14 mouse cellular contexts compared by ENCODE assay signal in the genomic region with DNA sequence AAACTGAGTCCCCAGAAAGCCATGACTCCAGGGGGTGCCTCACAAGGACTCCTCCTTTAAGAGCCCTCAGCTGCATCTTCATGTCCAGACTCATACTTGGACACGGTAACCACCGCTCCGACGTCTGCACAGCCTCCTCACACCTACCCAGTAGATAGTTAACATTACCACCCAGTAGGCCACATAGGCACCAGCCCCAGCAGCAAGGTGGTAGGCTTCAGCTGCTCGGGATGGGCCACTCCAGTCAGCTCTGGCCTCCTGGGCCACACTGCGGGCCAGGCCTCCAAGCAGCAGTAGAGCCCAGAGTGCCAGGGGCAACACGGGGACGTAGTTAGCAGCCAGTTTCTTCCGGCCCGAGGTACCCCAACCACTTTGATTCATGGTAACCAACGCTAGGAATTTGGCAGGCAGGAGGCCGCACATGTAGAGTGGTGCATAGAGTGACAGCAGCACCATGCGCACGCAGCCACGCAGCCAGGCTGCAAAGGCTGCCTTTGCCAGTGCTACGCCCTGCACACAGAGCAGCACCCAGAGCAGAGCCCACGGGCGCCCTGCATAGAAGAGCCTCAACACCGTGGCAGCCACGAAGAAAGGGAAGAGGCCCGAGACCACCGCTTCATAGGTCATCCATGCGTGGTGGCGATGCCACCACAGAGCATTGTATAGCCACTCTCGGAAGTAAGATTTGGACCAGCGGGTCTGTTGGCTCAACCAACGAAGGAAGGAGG. TPM values are rescaled to one million over a fixed set of nuclear protein-coding genes. Genes with fewer than 3 reads are reported as not detected.
DNase-seq lines count a peak whose midpoint lies in the region; ATAC-seq and TF ChIP-seq lines count a peak whose summit lies in the region.
"Had no signal": no experiment of that assay in that cellular context is flagged by ENCODE, and none has a peak within 500 bp of the region (broad histone marks: within the 10 kb centered on the region; RNA-seq: fewer than 3 reads in every experiment).

No protein-coding gene starts in this region.

- no peaks in the 10 kb centered on the region for H3K27me3 ChIP-seq in embryonic facial prominence, embryonic 11.5 days (ENCODE audit: control insufficient read depth, insufficient read depth, low read length)
- peaks cover 10% of the 10 kb centered on the region for H3K27me3 ChIP-seq in embryonic facial prominence, embryonic 10.5 days (replicated peaks; ENCODE audit: low read depth, poor library complexity, severe bottlenecking)
- H3K27me3 ChIP-seq in lung, postnatal 0 days (replicated peaks; ENCODE audit: insufficient read depth, low read length): no peaks in the 10 kb centered on the region
- no peaks in the 10 kb centered on the region for H3K27me3 ChIP-seq in intestine, embryonic 15.5 days (replicated peaks)
- H3K27me3 ChIP-seq in neural tube, embryonic 15.5 days (replicated peaks): no peaks in the 10 kb centered on the region
- H3K27me3 ChIP-seq in thymus, adult 2 months (ENCODE audit: control insufficient read depth, insufficient read depth, low read length): no peaks in the 10 kb centered on the region

- peaks cover 6% of the 10 kb centered on the region; the same call in 1 of the 2 replicates for H3K36me3 ChIP-seq in embryonic facial prominence, embryonic 11.5 days (replicated peaks; ENCODE audit: control insufficient read depth, insufficient read depth, low read depth, low read length)
- peaks cover 51% of the 10 kb centered on the region for H3K36me3 ChIP-seq in embryonic facial prominence, embryonic 10.5 days (replicated peaks)
- no peaks in the 10 kb centered on the region for H3K36me3 ChIP-seq in lung, postnatal 0 days (ENCODE audit: insufficient read depth, low read length)
- H3K36me3 ChIP-seq in intestine, embryonic 15.5 days: 0 out of 2 replicates have a peak, but pooled peaks cover 2% of the 10 kb centered on the region
- peaks cover 7% of the 10 kb centered on the region; the same call in 1 of the 2 replicates for H3K36me3 ChIP-seq in neural tube, embryonic 15.5 days
- H3K36me3 ChIP-seq in thymus, adult 2 months (ENCODE audit: control insufficient read depth, insufficient read depth, low read length): no peaks in the 10 kb centered on the region

- no peak overlapping the region for H3K9ac ChIP-seq in embryonic facial prominence, embryonic 11.5 days (replicated peaks; ENCODE audit: low read length)
- H3K9ac ChIP-seq in lung, postnatal 0 days (replicated peaks; ENCODE audit: low read depth): no peak overlapping the region
- H3K9ac ChIP-seq in intestine, embryonic 15.5 days: no peak overlapping the region
- no peak overlapping the region for H3K9ac ChIP-seq in neural tube, embryonic 15.5 days (replicated peaks)

- TF ChIP-seq CTCF in lung, postnatal 0 days (IDR thresholded peaks at IDR 0.05): no peak
- no peak for TF ChIP-seq CTCF in thymus, adult 2 months (IDR thresholded peaks at IDR 0.05; ENCODE audit: borderline replicate concordance, control insufficient read depth, extremely low read depth, insufficient read depth, low read length, poor library complexity)

- TF ChIP-seq POLR2A in thymus, adult 2 months (IDR thresholded peaks at IDR 0.05; ENCODE audit: control insufficient read depth, extremely low read depth, insufficient read depth, low read length, poor library complexity): no peak

- 77% methylated on average over 27 of the region's 27 CpGs for WGBS in embryonic facial prominence, embryonic 11.5 days
- WGBS in embryonic facial prominence, embryonic 10.5 days: 76% methylated on average over 27 of the region's 27 CpGs
- WGBS in lung, postnatal 0 days: 70% methylated on average over 27 of the region's 27 CpGs
- WGBS in intestine, embryonic 15.5 days: 77% methylated on average over 27 of the region's 27 CpGs
- WGBS in neural tube, embryonic 15.5 days: 71% methylated on average over 27 of the region's 27 CpGs
- WGBS in thymus, adult 2 months: 85% methylated on average over 27 of the region's 27 CpGs

- H3K27ac ChIP-seq in embryonic facial prominence, embryonic 11.5 days (replicated peaks; ENCODE audit: low read depth, low read length): no peak overlapping the region
- no peak overlapping the region for H3K27ac ChIP-seq in embryonic facial prominence, embryonic 10.5 days (replicated peaks)
- H3K27ac ChIP-seq in lung, postnatal 0 days (ENCODE audit: low read length): no peak overlapping the region
- H3K27ac ChIP-seq in intestine, embryonic 15.5 days: no peak overlapping the region
- no peak overlapping the region for H3K27ac ChIP-seq in neural tube, embryonic 15.5 days (replicated peaks)
- no peak overlapping the region for H3K27ac ChIP-seq in thymus, adult 2 months (ENCODE audit: control insufficient read depth, insufficient read depth, low read length)
- H3K27ac ChIP-seq: macrophage had no signal

- ATAC-seq in embryonic facial prominence, embryonic 11.5 days (replicated peaks; ENCODE audit: insufficient number of reproducible peaks, low FRiP score, low TSS enrichment, low read depth): peak; percentile 68
- ATAC-seq in lung, postnatal 0 days: 0 out of 2 replicates have a peak, but pooled peaks have one; percentile 11
- peak; percentile 50; the same call in 1 of the 2 replicates for ATAC-seq in intestine, embryonic 15.5 days
- peak; percentile 27; the same call in 1 of the 2 replicates for ATAC-seq in neural tube, embryonic 15.5 days (ENCODE audit: low FRiP score)

- H3K4me3 ChIP-seq in embryonic facial prominence, embryonic 11.5 days (ENCODE audit: low read depth, low read length): no peak overlapping the region
- no peak overlapping the region for H3K4me3 ChIP-seq in embryonic facial prominence, embryonic 10.5 days
- no peak overlapping the region for H3K4me3 ChIP-seq in lung, postnatal 0 days (ENCODE audit: low read depth, low read length)
- no peak overlapping the region for H3K4me3 ChIP-seq in intestine, embryonic 15.5 days (replicated peaks)
- no peak overlapping the region for H3K4me3 ChIP-seq in neural tube, embryonic 15.5 days (replicated peaks)
- no peak overlapping the region for H3K4me3 ChIP-seq in thymus, adult 2 months (ENCODE audit: control insufficient read depth, insufficient read depth, low read length)

- H3K4me1 ChIP-seq in embryonic facial prominence, embryonic 11.5 days (ENCODE audit: control insufficient read depth, insufficient read depth, low read length): no peaks in the 10 kb centered on the region; the same call in 1 of the 2 replicates
- peaks cover under 1% of the 10 kb centered on the region; the same call in 1 of the 2 replicates for H3K4me1 ChIP-seq in embryonic facial prominence, embryonic 10.5 days
- H3K4me1 ChIP-seq in lung, postnatal 0 days (ENCODE audit: insufficient read depth, low read depth, low read length): no peaks in the 10 kb centered on the region
- H3K4me1 ChIP-seq in intestine, embryonic 15.5 days (replicated peaks): no peaks in the 10 kb centered on the region
- H3K4me1 ChIP-seq in neural tube, embryonic 15.5 days: peaks cover 9% of the 10 kb centered on the region
- no peaks in the 10 kb centered on the region for H3K4me1 ChIP-seq in thymus, adult 2 months (replicated peaks; ENCODE audit: control insufficient read depth, insufficient read depth, low read length)

- DNase-seq in embryonic facial prominence, embryonic 11.5 days (ENCODE audit: low spot score): no peak
- no peak for DNase-seq in embryonic facial prominence, embryonic 10.5 days (ENCODE audit: low spot score)
- DNase-seq in lung, postnatal 0 days (ENCODE audit: low spot score): no peak
- no peak for DNase-seq in lung, adult 18-20 months
- no peak for DNase-seq in thymus, adult 2 months
- no peak for DNase-seq in spleen, adult 12 weeks (ENCODE audit: low spot score)
- DNase-seq: cerebellum, adult 8-10 months; kidney, postnatal 4 days; right cerebral cortex, adult 18-20 months; thymus, postnatal 4 days had no signal

- no peaks in the 10 kb centered on the region for H3K9me3 ChIP-seq in embryonic facial prominence, embryonic 11.5 days (replicated peaks; ENCODE audit: control insufficient read depth, low read length)
- H3K9me3 ChIP-seq in embryonic facial prominence, embryonic 10.5 days: no peaks in the 10 kb centered on the region
- H3K9me3 ChIP-seq in lung, postnatal 0 days (ENCODE audit: low read length): no peaks in the 10 kb centered on the region
- no peaks in the 10 kb centered on the region for H3K9me3 ChIP-seq in intestine, embryonic 15.5 days
- H3K9me3 ChIP-seq in neural tube, embryonic 15.5 days (replicated peaks): no peaks in the 10 kb centered on the region

- no peak overlapping the region for H3K4me2 ChIP-seq in embryonic facial prominence, embryonic 11.5 days (ENCODE audit: low read depth, low read length)
- no peak overlapping the region for H3K4me2 ChIP-seq in lung, postnatal 0 days (replicated peaks; ENCODE audit: low read depth, low read length)
- no peak overlapping the region for H3K4me2 ChIP-seq in intestine, embryonic 15.5 days (replicated peaks)
- H3K4me2 ChIP-seq in neural tube, embryonic 15.5 days: no peak overlapping the region

- no peak for TF ChIP-seq EP300 in lung, postnatal 0 days (IDR thresholded peaks at IDR 0.05)

RNA-seq across cellular contexts. Expression of a gene that starts 11.3 kb away (rescaled TPM):
- polyA plus RNA-seq in embryonic facial prominence, embryonic 11.5 days (2014; fragmentation: Nextera tagmentation; extraction: Ambion mirVana): 0.70 and 0.74 TPM in 2 replicates
- polyA plus RNA-seq in embryonic facial prominence, embryonic 10.5 days (2016; fragmentation: Nextera tagmentation; extraction: Ambion mirVana): 1.2 and 1.5 TPM in 2 replicates
- 1.9 and 2.4 TPM in 2 replicates for polyA plus RNA-seq in lung, postnatal 0 days (2015; fragmentation: Nextera tagmentation; extraction: Ambion mirVana)
- 0.57 and 0.83 TPM in 2 replicates for polyA plus RNA-seq in intestine, embryonic 15.5 days (2015; fragmentation: Nextera tagmentation; extraction: Ambion mirVana)
- polyA plus RNA-seq in neural tube, embryonic 15.5 days (2015; fragmentation: Nextera tagmentation; extraction: Ambion mirVana): 1.4 and 1.9 TPM in 2 replicates
- 0.33 and 0.50 TPM in 2 replicates for polyA plus RNA-seq in thymus, adult 2 months (2012; rRNA removed)
- polyA plus RNA-seq: macrophage had no signal

RNA-seq across cellular contexts. Expression of a gene that starts 16.7 kb away (rescaled TPM):
- 13.7 and 18.5 TPM in 2 replicates for polyA plus RNA-seq in embryonic facial prominence, embryonic 11.5 days (2014; fragmentation: Nextera tagmentation; extraction: Ambion mirVana)
- polyA plus RNA-seq in embryonic facial prominence, embryonic 10.5 days (2016; fragmentation: Nextera tagmentation; extraction: Ambion mirVana): 59.1 and 61.6 TPM in 2 replicates
- 16.6 and 17.9 TPM in 2 replicates for polyA plus RNA-seq in lung, postnatal 0 days (2015; fragmentation: Nextera tagmentation; extraction: Ambion mirVana)
- polyA plus RNA-seq in intestine, embryonic 15.5 days (2015; fragmentation: Nextera tagmentation; extraction: Ambion mirVana): 18.7 and 23.7 TPM in 2 replicates
- polyA plus RNA-seq in neural tube, embryonic 15.5 days (2015; fragmentation: Nextera tagmentation; extraction: Ambion mirVana): 21.8 and 29.6 TPM in 2 replicates
- 11.3 and 14.9 TPM in 2 replicates for polyA plus RNA-seq in thymus, adult 2 months (2012; rRNA removed)

RNA-seq across cellular contexts. Expression of a gene that starts 40.0 kb away (rescaled TPM):
- polyA plus RNA-seq in embryonic facial prominence, embryonic 11.5 days (2014; fragmentation: Nextera tagmentation; extraction: Ambion mirVana): 0.15 TPM in 1 of 2 replicates, not detected in the other
- not detected in 2 replicates for polyA plus RNA-seq in embryonic facial prominence, embryonic 10.5 days (2016; fragmentation: Nextera tagmentation; extraction: Ambion mirVana)
- polyA plus RNA-seq in lung, postnatal 0 days (2015; fragmentation: Nextera tagmentation; extraction: Ambion mirVana): 13.7 and 14.9 TPM in 2 replicates
- polyA plus RNA-seq in intestine, embryonic 15.5 days (2015; fragmentation: Nextera tagmentation; extraction: Ambion mirVana): 0.28 and 0.40 TPM in 2 replicates
- polyA plus RNA-seq in neural tube, embryonic 15.5 days (2015; fragmentation: Nextera tagmentation; extraction: Ambion mirVana): 0.15 and 0.23 TPM in 2 replicates
- 0.50 and 0.74 TPM in 2 replicates for polyA plus RNA-seq in thymus, adult 2 months (2012; rRNA removed)
- polyA plus RNA-seq: C2C12 had no signal

RNA-seq across cellular contexts. Expression of a gene that starts 43.9 kb away (rescaled TPM):
- not detected in 2 replicates for polyA plus RNA-seq in embryonic facial prominence, embryonic 11.5 days (2014; fragmentation: Nextera tagmentation; extraction: Ambion mirVana)
- polyA plus RNA-seq in embryonic facial prominence, embryonic 10.5 days (2016; fragmentation: Nextera tagmentation; extraction: Ambion mirVana): not detected in 2 replicates
- polyA plus RNA-seq in lung, postnatal 0 days (2015; fragmentation: Nextera tagmentation; extraction: Ambion mirVana): 12.6 and 15.4 TPM in 2 replicates
- 0.33 and 0.53 TPM in 2 replicates for polyA plus RNA-seq in intestine, embryonic 15.5 days (2015; fragmentation: Nextera tagmentation; extraction: Ambion mirVana)
- 0.44 TPM in 1 of 2 replicates, not detected in the other for polyA plus RNA-seq in neural tube, embryonic 15.5 days (2015; fragmentation: Nextera tagmentation; extraction: Ambion mirVana)
- polyA plus RNA-seq in thymus, adult 2 months (2012; rRNA removed): 0.18 and 0.73 TPM in 2 replicates
- polyA plus RNA-seq: C2C12 had no signal

RNA-seq across cellular contexts. Expression of a gene that starts 44.0 kb away (rescaled TPM):
- polyA plus RNA-seq in embryonic facial prominence, embryonic 11.5 days (2014; fragmentation: Nextera tagmentation; extraction: Ambion mirVana): not detected in 2 replicates
- not detected in 2 replicates for polyA plus RNA-seq in embryonic facial prominence, embryonic 10.5 days (2016; fragmentation: Nextera tagmentation; extraction: Ambion mirVana)
- polyA plus RNA-seq in lung, postnatal 0 days (2015; fragmentation: Nextera tagmentation; extraction: Ambion mirVana): not detected in 2 replicates
- not detected in 2 replicates for polyA plus RNA-seq in intestine, embryonic 15.5 days (2015; fragmentation: Nextera tagmentation; extraction: Ambion mirVana)
- not detected in 2 replicates for polyA plus RNA-seq in neural tube, embryonic 15.5 days (2015; fragmentation: Nextera tagmentation; extraction: Ambion mirVana)
- not detected in 2 replicates for polyA plus RNA-seq in thymus, adult 2 months (2012; rRNA removed)
- polyA plus RNA-seq: C2C12, macrophage had no signal

Comparison
In these comparisons a context has a peak if more than half of its experiments do, and no peak if none do; other contexts are left out.
1. ATAC-seq: peak in every context shown above with its lines; median percentile 68 in embryonic facial prominence, embryonic 11.5 days; 50 in intestine, embryonic 15.5 days; 27 in neural tube, embryonic 15.5 days; 11 in lung, postnatal 0 days.